Mouse (Mus musculus) embryo, embryonic 11.5 days (tissue): Measurements from ENCODE around the gene Tbc1d13.

ENCODE experiments used
- DNase-seq: peaks from one replicate; pipeline ENCODE4 v3.0.0-alpha.2; 2012; ENCODE audit warnings: low read depth, low spot score

The Tbc1d13 gene

DNA sequence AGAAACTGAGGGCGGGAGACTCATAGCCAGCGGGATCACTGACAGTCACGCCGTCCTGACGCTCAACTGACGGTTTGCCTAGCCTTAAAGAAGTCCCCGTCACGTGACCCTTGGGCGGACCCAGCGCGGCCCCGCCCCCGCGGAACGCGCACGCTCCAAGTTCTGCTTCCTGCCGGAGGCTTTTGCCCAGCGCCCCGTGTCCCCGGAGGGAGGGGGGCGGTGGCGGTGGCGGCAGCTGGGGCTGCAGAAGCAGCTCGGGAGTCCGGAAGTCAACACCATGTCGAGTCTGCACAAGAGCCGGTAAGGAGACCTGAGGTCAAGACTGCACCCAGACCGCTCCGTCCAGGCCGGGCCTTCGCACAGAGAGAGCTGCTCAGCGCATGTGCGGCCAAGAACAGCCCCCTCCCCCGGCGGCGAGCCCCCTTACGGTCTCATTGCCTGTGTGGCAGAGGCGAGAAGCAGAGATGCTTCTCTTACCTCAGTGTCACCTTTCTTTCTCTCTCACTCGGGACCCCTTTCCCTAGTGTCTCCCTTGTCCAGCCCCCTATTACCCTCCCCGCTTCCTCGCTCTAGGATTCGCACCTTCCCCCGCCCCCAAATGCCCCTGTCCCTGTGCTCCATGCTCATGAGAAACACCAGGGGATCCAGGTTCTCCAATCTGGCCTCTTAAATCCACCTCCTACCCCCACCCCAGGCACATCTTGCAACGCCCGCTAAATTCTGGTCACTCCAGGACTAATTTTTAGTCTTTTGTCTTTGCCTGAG is at the start of gene Tbc1d13:
Tbc1d13 (plus strand) TSS at position 134 of the 765 bp plus-strand sequence.
- peak; percentile 94 for DNase-seq

GRCm38 (mm10) chr2:30084113-30084512 is 49.4 kb upstream of the Tbc1d13 start:
- no peak for DNase-seq

DNA sequence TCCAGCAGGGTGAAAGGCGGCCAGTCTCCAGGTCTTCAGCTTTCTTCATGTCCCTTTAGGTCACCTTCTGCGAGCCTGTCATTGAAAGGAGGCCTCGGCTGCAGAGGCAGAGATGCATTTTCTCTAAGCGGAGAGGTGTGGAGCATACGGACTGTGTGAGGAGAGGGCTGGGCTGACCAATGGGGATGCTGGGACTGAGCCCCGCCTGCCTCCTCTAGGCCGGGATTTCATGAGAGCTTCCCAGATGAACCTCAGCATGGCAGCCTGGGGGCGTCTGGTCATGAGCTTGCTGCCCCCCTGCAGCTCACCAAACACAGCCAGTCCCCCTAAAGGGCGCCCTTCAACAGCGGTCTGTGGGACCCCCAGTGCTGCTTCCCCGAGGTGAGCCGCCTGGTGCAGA is 48.9 kb upstream of the Tbc1d13 start:
- no peak for DNase-seq

DNA sequence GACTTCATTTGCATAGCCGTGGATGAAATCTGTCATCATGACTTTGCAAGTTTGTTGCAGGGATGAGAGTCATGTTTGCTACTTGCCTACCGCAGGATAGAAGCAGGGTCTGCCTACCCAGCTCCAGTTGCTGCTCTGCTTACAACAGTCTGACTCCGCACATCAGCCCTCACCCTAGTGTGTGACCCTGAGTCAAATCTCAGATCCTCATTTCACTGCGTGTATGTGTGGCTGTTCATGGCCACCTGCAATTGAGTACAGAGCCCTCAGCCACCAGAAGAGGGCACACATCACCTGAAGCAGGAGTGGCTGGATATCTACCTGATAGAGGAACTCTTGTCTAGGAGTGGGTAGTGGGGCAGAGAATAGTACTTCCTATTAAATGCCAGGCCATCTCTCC is 46.2 kb upstream of the Tbc1d13 start:
- DNase-seq = no peak

- no peak for DNase-seq
Observed at GRCm38 (mm10) chr2:30091521-30091920, 42.0 kb upstream of the Tbc1d13 start.

DNA sequence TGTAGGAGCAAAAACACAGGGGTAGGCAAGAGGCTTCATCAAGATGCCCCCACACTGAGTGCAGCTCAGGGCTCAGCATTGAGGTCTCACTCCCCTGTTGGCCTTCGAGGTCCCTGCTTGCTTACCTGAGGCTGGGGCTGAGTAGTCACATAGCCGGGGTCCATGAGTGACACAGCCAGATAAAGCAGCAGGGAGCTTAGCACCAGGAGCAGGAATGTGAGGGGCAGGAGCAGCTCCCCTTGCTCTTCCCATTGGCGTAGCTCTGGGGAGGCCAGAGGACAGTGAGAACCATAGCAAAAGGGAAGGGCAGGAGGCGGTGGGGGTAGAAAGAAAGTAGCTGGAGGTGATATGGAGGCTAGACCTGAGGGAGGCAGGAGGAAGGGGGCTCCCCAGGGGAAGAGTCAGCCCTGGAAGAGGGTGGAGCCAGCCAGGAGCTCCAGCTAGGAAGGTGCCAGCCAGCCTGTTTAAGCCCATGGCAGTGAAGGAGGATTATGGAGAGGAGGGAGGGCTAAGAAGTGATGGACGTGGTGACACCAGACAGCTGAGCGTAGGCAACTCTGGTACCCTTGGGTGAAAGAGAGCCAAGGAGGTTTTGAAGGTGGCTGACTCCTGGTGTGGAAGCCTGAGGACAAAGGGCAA is 41.1 kb upstream of the Tbc1d13 start:
- no peak for DNase-seq

- DNase-seq = peak; percentile 93
Observed at GRCm38 (mm10) chr2:30093471-30094207, 39.9 kb upstream of the Tbc1d13 start, which contains the start of gene Zdhhc12. TSS of gene Zdhhc12 (minus strand) at chr2:30093648.

DNA sequence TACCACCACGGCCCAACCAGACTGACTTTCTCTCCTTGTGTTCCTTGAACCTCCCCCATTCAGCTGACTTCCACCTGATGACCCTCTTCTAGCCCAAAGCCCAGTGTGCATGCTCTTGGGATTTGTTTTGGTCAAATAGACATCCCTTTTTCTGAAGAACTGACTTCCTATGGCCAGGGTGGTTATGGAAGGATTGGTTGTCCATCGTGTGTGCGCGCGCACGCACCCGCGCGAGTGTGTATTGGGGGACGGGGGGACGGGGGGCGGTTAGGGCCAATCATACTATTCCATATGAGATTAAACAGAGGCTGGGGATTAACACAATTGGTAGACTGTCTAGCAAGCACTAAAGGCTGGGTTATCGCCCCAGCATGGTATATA is 39.3 kb upstream of the Tbc1d13 start:
- no peak for DNase-seq

DNA sequence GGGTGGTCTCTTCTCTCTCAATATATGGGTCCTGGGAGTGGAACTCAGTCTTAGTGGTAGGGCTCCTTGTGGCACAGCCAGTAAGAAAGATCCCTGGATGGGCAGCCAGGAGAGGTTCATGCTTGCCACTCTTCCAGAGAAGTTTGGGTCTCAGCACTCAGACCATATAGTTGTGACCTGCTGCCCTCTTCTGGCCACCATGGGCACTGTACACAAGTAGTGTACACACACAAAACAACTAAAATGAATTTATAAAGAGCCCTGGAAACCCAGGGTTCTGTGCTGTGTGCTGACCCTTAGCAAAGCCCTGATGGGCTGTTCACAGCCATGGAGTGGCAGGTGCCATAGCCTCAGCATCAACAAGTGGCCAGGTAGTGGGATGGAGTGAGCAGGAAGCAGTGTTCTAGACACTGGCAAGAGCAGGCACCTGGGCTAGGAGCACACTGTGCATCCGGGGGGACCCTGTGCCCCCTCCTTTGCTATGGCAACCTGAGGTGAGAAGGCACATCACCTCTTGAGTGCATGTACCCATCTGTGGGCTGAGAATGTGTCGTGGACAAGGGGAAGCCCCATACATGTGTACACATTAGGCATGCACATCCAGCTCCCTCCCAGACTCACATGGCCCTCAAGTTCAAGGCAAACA is 37.5 kb upstream of the Tbc1d13 start:
- no peak for DNase-seq

DNA sequence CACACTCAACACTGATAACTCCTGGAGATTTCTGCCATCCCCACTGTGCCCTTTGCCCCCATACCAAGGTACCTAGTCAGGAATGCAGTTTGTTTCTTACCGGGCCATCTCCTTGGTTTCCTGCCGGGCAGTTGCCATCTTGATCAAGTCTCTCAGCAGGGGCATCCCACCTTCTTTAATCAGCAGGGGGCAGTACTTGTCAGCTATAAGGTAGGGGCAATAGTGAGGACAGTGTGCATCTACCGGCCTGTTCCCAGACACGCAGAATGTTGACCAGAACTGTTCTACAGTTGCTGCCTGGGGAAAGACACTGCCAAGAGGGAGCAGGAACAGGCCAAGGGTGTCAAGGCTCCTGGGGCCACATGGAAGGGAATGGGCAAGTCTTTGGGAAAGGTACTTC is 33.3 kb upstream of the Tbc1d13 start:
- DNase-seq = no peak

GRCm38 (mm10) chr2:30106364-30106763 is 27.2 kb upstream of the Tbc1d13 start:
- DNase-seq = peak; percentile 32

DNA sequence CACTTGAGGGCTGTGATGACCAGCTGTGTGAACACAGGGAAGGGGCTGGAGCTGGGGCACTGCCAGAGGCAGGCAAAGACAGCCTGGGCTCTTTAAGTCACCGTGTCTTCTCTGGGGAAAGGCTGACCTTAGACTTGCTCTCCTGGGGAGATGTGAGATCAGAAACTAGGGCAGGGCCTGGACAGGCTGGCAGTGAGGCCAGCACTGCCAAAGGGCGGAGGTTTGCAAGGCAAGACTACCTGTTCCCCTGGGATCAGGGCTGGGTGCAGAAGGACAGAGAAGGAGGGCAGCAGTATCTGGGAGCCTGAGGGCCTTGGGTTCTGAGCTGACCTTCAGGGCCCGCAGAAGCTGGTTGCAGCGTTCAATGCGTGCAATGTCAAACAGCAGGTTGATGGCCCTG is 25.9 kb upstream of the Tbc1d13 start:
- no peak for DNase-seq

DNA sequence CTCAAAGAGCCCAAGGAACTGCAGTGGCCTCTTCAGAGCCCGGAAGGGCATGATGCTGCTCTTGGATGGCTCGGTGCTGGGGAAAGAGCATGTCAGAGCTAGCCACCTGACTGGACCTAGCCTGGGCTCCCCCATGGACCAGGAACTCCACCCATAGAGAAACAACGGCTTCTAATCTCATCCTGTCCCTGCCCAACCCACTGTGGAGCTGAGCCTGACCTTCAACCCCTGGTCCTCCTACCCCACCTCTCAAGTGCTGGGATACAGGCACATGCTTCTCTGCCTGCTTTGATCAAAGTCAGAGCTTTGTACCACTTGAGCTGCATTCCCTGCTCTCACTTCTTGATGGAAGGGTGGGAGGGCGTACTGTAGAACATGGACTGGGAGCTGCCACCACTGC is 25.3 kb upstream of the Tbc1d13 start:
- no peak for DNase-seq

- no peak for DNase-seq
Observed at GRCm38 (mm10) chr2:30111500-30111899, 22.0 kb upstream of the Tbc1d13 start.

DNA sequence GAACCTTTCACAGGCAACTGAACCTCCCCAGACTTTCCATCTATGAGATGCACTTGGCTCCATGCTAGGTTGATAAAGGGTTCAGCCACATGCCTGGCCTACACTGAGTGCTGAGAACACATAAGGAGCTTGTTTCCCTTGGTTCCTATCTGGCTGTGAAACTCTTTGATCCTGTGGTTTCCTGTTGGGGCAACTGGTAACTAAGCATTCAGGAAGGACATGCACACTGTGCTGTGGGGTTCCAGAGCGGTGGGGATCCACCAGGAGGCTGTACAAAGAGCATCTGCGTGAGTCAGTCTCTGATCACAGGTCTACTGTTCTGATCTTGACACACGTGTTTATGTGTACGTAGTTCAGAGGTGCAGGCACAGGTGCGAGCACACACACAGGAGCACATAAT is 21.0 kb upstream of the Tbc1d13 start:
- no peak for DNase-seq

DNA sequence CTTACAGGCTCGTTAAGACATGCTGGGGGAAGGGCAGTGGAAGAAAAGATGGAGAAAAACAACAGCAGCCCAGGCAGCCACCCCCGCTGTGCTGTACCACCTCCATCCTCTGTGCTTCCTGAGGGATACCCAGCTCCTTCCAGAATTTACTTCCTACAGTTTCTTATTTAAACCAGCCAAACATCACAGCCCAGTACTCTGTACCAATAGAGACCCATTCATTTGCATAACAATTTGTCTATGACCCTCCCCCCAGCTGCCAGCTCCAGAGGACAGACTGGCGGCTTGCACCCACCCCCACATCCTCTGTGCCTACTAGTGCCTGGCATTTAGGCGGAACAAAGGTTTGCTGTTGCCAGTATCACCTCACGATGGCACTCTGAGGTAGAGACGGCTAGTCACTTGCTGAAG is 13.9 kb upstream of the Tbc1d13 start:
- DNase-seq = no peak

GRCm38 (mm10) chr2:30120269-30120668 is 13.3 kb upstream of the Tbc1d13 start:
- DNase-seq = no peak

GRCm38 (mm10) chr2:30122766-30123165 is 10.8 kb upstream of the Tbc1d13 start:
- DNase-seq = no peak

GRCm38 (mm10) chr2:30123729-30124471 is 9.6 kb upstream of the Tbc1d13 start:
- DNase-seq = no peak

- DNase-seq = peak; percentile 81
Observed at GRCm38 (mm10) chr2:30124472-30125274, 8.9 kb upstream of the Tbc1d13 start, which contains the start of gene Zer1. TSS of gene Zer1 (minus strand) at chr2:30124585.
